Mouse (Mus musculus): ENCODE data around the gene Mtg1. TPM values are rescaled to one million over a fixed set of nuclear protein-coding genes. Genes with fewer than 3 reads are reported as not detected.

The Mtg1 gene
- total and polyA plus RNA-seq, 3 experiments, result 10.8 to 38.1 TPM; not detected in 1

DNA sequence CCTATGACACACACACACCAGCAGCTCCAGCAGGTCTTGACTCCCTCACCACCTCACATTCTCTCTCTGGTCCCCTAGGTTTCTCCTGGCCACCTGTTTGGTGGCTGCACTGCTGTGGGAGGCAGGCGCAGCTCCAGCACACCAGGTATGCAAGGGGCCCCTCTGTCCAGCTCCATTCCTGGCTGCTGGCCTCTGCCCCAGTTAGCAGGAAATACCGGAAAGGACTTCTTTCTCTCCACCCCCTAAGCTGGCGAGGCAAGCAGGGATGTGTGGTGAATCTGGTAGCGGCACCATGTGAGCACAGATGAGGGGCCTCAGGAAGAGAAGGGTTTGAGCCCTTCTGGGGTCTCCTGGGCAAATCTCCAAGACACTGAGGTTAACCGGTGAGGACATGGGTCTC is 42.4 kb upstream of the Mtg1 start:
- H3K27me3 ChIP-seq (ENCODE audit: control insufficient read depth in 1 of 2, insufficient read depth in 2 of 2, low read length in 2 of 2), result no peaks in the 10 kb centered on the region
- no peak overlapping the region for H3K9ac ChIP-seq (ENCODE audit: control insufficient read depth, low read depth, low read length, poor library complexity, severe bottlenecking)
- peaks cover 0 to 7% of the 10 kb centered on the region in 2 experiments; a peak in 2 of 4 replicates for H3K36me3 ChIP-seq (ENCODE audit: control insufficient read depth in 1 of 2, insufficient read depth in 2 of 2, low read length in 2 of 2)
- TF ChIP-seq TAL1 (IDR thresholded peaks at IDR 0.05; ENCODE audit: low read length) (no peak), TBP (IDR thresholded peaks at IDR 0.05; ENCODE audit: low read depth, low read length) (no peak), MAZ (IDR thresholded peaks at IDR 0.05; ENCODE audit: low read depth, low read length) (no peak), ZMIZ1 (IDR thresholded peaks at IDR 0.05; ENCODE audit: low read depth, low read length) (no peak), ZKSCAN1 (IDR thresholded peaks at IDR 0.05; ENCODE audit: low read depth, low read length) (no peak), MAX (IDR thresholded peaks at IDR 0.05; ENCODE audit: low read length) (no peak), RAD21 (IDR thresholded peaks at IDR 0.05; ENCODE audit: low read depth, low read length) (no peak), E2F4 (IDR thresholded peaks at IDR 0.05; ENCODE audit: borderline replicate concordance, low read depth, low read length) (no peak), POLR2A (IDR thresholded peaks at IDR 0.05; ENCODE audit: control insufficient read depth in 1 of 2, insufficient read depth in 1 of 2, low read depth in 1 of 2, low read length in 2 of 2, poor library complexity in 1 of 2) (no peak), MEF2A (IDR thresholded peaks at IDR 0.05; ENCODE audit: extremely low read depth, insufficient replicate concordance, low read depth, low read length, poor library complexity, severe bottlenecking) (no peak), USF1 (IDR thresholded peaks at IDR 0.05; ENCODE audit: low read depth, low read length) (no peak), KAT2A (conservative IDR thresholded peaks at IDR 0.05; ENCODE audit: low read depth, low read length) (no peak), GABPA (IDR thresholded peaks at IDR 0.05; ENCODE audit: low read depth, low read length) (no peak), CTCF (IDR thresholded peaks at IDR 0.05 in 2 of 3, conservative IDR thresholded peaks at IDR 0.05 in 1 of 3; ENCODE audit: control insufficient read depth in 1 of 3, insufficient read depth in 1 of 3, low read depth in 2 of 3, low read length in 3 of 3, poor library complexity in 1 of 3, severe bottlenecking in 1 of 3) (no peak), CHD2 (IDR thresholded peaks at IDR 0.05; ENCODE audit: low read length) (no peak), POLR2AphosphoS5 (IDR thresholded peaks at IDR 0.05; ENCODE audit: borderline replicate concordance, low read depth, low read length) (no peak), ZC3H11A (IDR thresholded peaks at IDR 0.05; ENCODE audit: low read depth, low read length) (no peak), SMC3 (IDR thresholded peaks at IDR 0.05; ENCODE audit: low read depth, low read length) (no peak), MAFK (IDR thresholded peaks at IDR 0.05; ENCODE audit: borderline replicate concordance, low read depth, low read length) (no peak), RCOR1 (IDR thresholded peaks at IDR 0.05; ENCODE audit: low read depth, low read length) (no peak)
- peaks cover 0 to 10% of the 10 kb centered on the region in 2 experiments; a peak in 2 of 4 replicates for H3K4me1 ChIP-seq (ENCODE audit: control insufficient read depth in 1 of 2, insufficient read depth in 2 of 2, low read length in 2 of 2)
- no peaks in the 10 kb centered on the region for H3K79me2 ChIP-seq (ENCODE audit: control insufficient read depth, insufficient read depth, low read length, poor library complexity)
- no peak overlapping the region for H3K27ac ChIP-seq (ENCODE audit: control insufficient read depth, low read depth, low read length)
- no peaks in the 10 kb centered on the region for H3K9me3 ChIP-seq (replicated peaks; ENCODE audit: insufficient read depth, low read length)
- DNase-seq (ENCODE audit: low read depth, low spot score), result no peak
- no peak overlapping the region for H3K4me3 ChIP-seq (ENCODE audit: control insufficient read depth in 1 of 2, insufficient read depth in 1 of 2, low read depth in 2 of 2, low read length in 2 of 2)

DNA sequence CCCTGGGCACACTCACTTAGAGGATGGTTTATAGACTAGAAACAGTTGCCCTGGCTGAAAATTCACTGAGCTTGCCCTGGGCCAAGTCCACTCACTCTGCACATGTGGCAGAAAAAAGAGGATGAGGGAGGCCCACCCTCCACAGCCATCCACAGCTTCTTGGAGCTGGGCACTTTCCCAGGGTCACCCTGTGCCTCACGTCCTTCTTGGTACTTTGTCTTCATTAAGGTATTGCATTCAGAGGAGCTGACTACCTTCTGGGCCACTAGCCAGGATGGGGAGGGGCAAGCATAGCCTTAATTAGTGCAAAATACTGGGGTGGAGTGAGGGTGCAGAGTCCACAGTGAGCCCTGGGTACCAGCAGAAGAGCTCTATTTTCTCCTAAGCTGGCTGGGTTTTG is 41.8 kb upstream of the Mtg1 start:
- H3K27ac ChIP-seq (ENCODE audit: control insufficient read depth, low read depth, low read length), result no peak overlapping the region
- TF ChIP-seq MYC (IDR thresholded peaks at IDR 0.05; ENCODE audit: low read depth, low read length) (no peak), MXI1 (IDR thresholded peaks at IDR 0.05; ENCODE audit: low read depth, low read length) (no peak), GABPA (IDR thresholded peaks at IDR 0.05; ENCODE audit: low read depth, low read length) (no peak), NRF1 (IDR thresholded peaks at IDR 0.05; ENCODE audit: insufficient read depth, low read depth, low read length, poor library complexity, severe bottlenecking) (no peak), MYB (IDR thresholded peaks at IDR 0.05; ENCODE audit: low read depth, low read length) (no peak), NELFE (IDR thresholded peaks at IDR 0.05; ENCODE audit: low read depth, low read length) (no peak), MAFK (IDR thresholded peaks at IDR 0.05; ENCODE audit: borderline replicate concordance, low read depth, low read length) (no peak), ZNF384 (IDR thresholded peaks at IDR 0.05; ENCODE audit: low read depth, low read length) (no peak), BHLHE40 (IDR thresholded peaks at IDR 0.05; ENCODE audit: borderline replicate concordance, low read depth, low read length) (no peak), EP300 (IDR thresholded peaks at IDR 0.05; ENCODE audit: low read depth in 1 of 2, low read length in 2 of 2) (no peak), ZKSCAN1 (IDR thresholded peaks at IDR 0.05; ENCODE audit: low read depth, low read length) (no peak), GATA1 (IDR thresholded peaks at IDR 0.05; ENCODE audit: low read depth, low read length) (no peak), RCOR1 (IDR thresholded peaks at IDR 0.05; ENCODE audit: low read depth, low read length) (no peak), POLR2AphosphoS2 (IDR thresholded peaks at IDR 0.05; ENCODE audit: low read length) (no peak), JUND (IDR thresholded peaks at IDR 0.05; ENCODE audit: low read depth, low read length) (no peak), POLR2A (IDR thresholded peaks at IDR 0.05; ENCODE audit: control insufficient read depth in 1 of 2, insufficient read depth in 1 of 2, low read depth in 1 of 2, low read length in 2 of 2, poor library complexity in 1 of 2) (no peak)

More for the DNA sequence above, 41.8 kb upstream of the Mtg1 start:
- DNase-seq (ENCODE audit: low read depth, low spot score), result no peak
- Histone ChIP-seq H3K9me3 (replicated peaks; ENCODE audit: insufficient read depth, low read length) (no peaks in the 10 kb centered on the region), H3K4me3 (ENCODE audit: control insufficient read depth in 1 of 2, insufficient read depth in 1 of 2, low read depth in 2 of 2, low read length in 2 of 2) (no peak overlapping the region), H3K36me3 (ENCODE audit: control insufficient read depth in 1 of 2, insufficient read depth in 2 of 2, low read length in 2 of 2) (peaks cover 0 to 7% of the 10 kb centered on the region in 2 experiments; a peak in 2 of 4 replicates), H3K27me3 (ENCODE audit: control insufficient read depth in 1 of 2, insufficient read depth in 2 of 2, low read length in 2 of 2) (no peaks in the 10 kb centered on the region), H3K9ac (ENCODE audit: control insufficient read depth, low read depth, low read length, poor library complexity, severe bottlenecking) (no peak overlapping the region), H3K4me1 (ENCODE audit: control insufficient read depth in 1 of 2, insufficient read depth in 2 of 2, low read length in 2 of 2) (peaks cover 0 to 10% of the 10 kb centered on the region in 2 experiments; a peak in 2 of 4 replicates), H3K79me2 (ENCODE audit: control insufficient read depth, insufficient read depth, low read length, poor library complexity) (no peaks in the 10 kb centered on the region)

All from MEL (cell line).